Mouse (Mus musculus): Measurements from ENCODE around the gene Chga. TPM values are rescaled to one million over a fixed set of nuclear protein-coding genes. Genes with fewer than 3 reads are reported as not detected.
A peak's percentile ranks its signal among the peaks of the same experiment; 100 is the strongest.

Chga gene
- total RNA-seq (2015; ENCODE audit: low replicate concordance), result not detected in 2 replicates
- not detected in 2 replicates for total RNA-seq (2017; ENCODE audit: low replicate concordance)

DNA sequence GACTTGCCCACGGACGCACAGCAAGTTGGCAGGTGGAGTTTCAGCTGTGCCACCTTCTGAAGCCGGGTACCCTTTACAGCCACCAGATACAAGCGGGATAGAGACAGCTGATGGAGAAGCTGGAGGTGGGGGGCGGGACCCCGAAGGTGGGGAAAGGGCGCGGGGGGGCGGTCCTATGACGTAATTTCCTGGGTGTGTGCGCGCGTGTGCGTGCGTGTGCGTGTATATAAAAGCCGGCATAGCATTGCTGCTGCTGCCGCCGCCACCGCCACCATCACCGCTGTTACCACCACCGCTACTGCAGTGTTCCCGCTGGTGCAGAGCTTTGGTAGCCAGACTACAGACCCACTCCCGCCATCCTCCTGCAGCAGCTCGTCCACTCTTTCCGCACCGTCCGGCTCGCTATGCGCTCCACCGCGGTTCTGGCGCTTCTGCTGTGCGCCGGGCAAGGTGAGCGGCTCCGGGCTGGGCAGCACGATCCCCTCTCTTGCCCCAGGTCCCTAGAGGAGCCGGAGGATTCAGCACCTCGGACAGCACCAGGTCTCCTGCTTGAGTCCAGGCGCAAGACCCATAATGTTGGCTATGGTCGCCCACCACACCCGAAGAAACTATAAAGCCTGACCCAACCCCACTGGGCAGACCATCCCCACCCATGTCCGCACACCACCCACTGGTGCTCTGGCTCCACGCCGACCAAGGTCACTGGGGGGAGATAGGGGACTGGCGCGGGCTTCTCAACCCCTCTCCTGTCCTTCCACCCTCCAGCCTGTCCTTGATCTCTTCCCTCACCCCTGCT, at the start of gene Chga:
Gene Chga (plus strand): TSS at position 249 of the 796 bp plus-strand sequence.
- ATAC-seq (replicated peaks; ENCODE audit: low FRiP score, poor library complexity, severe bottlenecking), result no peak

GRCm38 (mm10) chr12:102505131-102505713, 49.5 kb upstream of the Chga start:
- 0 out of 2 replicates have a peak, but pooled peaks have one; percentile 23 for ATAC-seq (replicated peaks; ENCODE audit: low FRiP score, poor library complexity, severe bottlenecking)

GRCm38 (mm10) chr12:102505949-102506348, 48.8 kb upstream of the Chga start:
- ATAC-seq (replicated peaks; ENCODE audit: low FRiP score, poor library complexity, severe bottlenecking), result 0 out of 2 replicates have a peak, but pooled peaks have one; percentile 54

GRCm38 (mm10) chr12:102511363-102511762, 43.4 kb upstream of the Chga start:
- ATAC-seq (replicated peaks; ENCODE audit: low FRiP score, poor library complexity, severe bottlenecking), result no peak

- ATAC-seq (replicated peaks; ENCODE audit: low FRiP score, poor library complexity, severe bottlenecking), result no peak
Measured at GRCm38 (mm10) chr12:102514151-102514550, 40.6 kb upstream of the Chga start.

- ATAC-seq (replicated peaks; ENCODE audit: low FRiP score, poor library complexity, severe bottlenecking), result no peak
Measured at GRCm38 (mm10) chr12:102514751-102515150, 40.0 kb upstream of the Chga start.

DNA sequence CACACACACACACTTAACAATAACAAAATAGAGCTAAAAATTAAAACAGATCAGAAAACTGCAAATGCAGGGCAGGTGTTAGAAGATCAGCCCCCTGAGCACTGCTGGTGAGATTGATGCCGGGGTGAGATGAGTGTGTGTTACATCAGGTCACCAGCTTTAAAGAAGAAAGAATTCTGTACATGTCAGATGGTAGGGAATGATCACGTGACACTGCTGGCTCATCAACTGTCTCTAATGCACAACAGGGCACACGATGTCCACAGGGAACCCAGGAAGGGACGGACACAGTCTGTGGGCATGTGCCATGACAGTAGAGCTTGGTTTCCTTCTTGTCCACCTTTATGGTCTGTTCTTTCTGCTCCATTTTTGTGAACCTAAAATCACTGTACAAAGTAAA, 38.6 kb upstream of the Chga start:
- no peak for ATAC-seq (replicated peaks; ENCODE audit: low FRiP score, poor library complexity, severe bottlenecking)

DNA sequence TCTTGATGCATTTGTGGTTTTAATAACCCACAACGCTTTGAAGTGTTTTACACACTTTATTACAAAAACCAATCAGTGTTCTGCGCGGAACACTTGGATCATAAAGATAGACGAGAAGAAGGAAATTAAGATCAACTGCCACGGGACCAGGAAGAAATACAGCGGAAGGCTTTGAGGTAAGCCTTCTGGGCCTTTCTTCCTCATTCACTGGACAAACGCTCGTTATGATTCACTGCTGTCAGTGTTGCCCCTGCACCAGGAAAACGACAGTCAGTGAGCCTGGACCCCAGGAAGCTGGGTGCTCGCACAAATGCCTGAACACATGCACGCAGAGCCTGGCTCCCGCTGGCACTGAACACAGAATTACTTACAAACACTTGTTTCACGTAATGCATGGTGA, 37.1 kb upstream of the Chga start:
- no peak for ATAC-seq (replicated peaks; ENCODE audit: low FRiP score, poor library complexity, severe bottlenecking)

DNA sequence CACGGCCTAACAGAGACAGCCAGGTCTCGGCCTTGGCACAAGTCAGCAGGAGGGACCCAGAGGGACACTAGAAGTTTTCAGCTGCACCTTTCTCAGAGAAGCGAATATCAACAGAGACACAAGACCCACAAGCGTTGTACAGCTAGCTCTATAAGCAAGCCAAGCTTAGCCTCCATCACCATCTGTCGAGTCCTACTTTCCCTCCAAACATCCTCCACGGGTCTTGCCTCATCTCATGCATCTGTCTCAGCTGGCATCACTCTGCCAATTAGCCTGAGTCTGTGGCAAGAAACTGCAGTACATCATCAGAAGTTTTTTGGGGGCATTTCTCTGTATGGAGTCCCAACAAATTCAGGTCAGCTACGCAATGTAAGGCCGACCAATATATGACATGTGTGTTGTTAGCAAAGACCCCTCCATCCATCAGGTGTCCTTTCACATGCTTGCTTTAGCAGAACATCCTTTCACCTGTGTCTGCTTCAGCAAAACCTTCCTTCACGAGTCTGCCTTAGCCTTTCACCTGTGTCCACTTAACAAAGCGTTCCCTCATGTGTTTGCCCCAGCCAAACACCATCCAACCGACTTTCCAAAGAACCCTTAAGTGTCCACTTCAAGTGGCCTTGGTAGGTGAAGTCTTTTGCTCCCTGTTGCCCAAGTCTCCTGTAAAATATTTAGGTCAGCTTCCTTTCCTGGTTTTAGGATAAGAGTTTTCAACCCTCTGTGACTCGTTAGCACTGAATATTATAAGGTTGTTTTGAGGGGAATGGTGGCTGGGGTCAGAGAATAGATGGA, 34.6 kb upstream of the Chga start:
- no peak for ATAC-seq (replicated peaks; ENCODE audit: low FRiP score, poor library complexity, severe bottlenecking)

DNA sequence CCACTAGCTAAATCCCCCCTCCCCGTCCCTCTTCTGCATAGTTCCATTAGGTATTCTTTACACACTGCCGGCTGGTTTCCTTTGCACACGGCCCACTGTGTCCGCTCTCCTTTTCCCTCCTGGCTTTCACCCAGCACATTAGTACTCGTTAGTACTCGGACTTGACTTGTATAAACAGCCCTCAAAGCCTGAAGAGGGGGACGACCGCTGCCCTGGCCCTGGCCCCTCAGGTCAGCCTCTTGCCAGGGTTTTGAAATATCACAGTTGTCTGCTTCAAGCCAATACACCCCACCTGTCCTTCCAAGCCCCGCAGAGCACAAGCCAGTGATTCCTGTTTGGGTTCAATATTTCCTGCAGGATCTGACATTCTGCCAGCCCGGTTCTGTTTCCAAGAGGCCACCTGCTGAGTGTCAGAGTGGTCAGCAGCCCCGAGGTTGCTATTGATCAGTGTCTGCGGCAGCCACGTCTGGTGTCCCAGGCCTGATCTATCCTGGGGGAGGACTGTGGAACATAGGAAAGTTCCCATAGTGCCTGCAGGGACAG, 32.9 kb upstream of the Chga start:
- no peak for ATAC-seq (replicated peaks; ENCODE audit: low FRiP score, poor library complexity, severe bottlenecking)

DNA sequence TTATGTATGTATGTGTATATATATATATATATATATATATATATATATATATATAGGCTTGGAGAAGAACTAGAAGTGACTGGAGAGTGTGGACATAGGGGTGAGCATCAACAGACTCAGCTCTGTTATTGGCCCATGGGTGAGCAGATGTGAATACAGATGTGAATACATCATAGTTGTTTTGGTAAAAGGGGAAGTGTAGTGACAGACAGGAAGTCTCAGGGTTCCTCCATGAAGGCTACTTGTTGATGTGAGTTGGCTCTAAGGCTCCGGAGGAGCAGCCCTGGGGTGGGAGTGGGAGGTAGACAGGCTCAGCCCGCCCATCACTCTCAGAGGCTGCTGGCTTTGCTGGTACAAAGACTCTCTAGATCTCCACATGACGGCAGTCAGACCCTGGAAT, 30.6 kb upstream of the Chga start:
- no peak for ATAC-seq (replicated peaks; ENCODE audit: low FRiP score, poor library complexity, severe bottlenecking)

DNA sequence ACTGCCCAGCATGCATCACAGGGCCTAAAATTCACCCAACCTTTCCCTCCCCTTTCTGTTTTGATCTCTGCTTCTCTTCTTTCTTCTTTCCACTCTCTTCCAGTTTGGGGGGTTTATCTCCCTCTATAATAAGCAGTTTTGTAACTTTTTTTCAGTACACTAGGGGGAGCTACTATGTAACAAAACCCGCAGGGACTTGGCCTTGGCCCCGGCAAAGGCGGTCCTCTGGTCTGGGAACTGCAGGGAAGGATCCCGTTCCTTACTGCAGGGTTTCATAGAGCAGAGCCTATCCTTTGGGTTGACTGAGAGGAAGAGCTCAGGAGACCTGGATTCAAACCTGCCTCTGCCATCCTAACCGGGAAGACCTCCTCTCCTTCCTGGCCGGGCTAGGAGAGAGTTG, 30.0 kb upstream of the Chga start:
- ATAC-seq (replicated peaks; ENCODE audit: low FRiP score, poor library complexity, severe bottlenecking), result no peak

DNA sequence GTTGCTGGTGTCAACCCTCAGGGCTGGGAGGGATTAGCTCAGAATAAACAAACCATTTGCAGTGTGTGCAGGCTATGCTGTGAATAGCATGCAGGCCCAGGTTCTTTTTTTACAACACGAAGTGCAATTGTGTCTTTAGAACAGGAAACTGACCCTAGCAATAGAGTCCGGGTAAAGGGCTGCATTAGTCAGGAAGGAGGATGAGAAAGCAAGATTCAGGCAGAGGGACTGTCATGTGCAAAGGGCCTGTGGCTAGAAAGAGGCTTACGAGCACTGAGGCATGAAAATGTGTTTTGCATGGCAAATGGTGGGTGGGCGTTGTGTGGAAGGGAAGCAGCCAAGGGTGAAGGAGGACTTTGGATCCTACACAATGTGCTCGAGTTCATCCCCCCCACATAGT, 26.8 kb upstream of the Chga start:
- ATAC-seq (replicated peaks; ENCODE audit: low FRiP score, poor library complexity, severe bottlenecking), result no peak

DNA sequence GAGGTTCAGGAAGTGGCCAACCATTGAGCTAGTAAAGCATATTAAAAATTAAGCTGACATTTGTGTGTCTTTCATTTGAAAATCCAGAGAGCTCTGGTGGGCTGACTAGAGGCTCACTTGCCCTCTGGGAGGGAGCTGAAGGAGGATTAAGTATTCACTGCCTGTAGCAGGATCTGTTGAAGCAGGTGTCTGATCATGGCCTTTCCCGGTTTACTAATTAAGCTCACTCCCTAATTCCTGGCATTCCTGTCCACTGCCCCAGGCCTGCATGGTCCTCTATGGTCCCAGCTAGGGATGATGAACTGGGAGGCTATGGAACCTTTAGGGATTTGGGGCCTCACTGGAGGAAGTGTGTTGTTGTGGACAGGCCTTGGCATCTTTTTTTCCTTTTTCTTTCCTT, 19.0 kb upstream of the Chga start:
- ATAC-seq (replicated peaks; ENCODE audit: low FRiP score, poor library complexity, severe bottlenecking), result no peak

DNA sequence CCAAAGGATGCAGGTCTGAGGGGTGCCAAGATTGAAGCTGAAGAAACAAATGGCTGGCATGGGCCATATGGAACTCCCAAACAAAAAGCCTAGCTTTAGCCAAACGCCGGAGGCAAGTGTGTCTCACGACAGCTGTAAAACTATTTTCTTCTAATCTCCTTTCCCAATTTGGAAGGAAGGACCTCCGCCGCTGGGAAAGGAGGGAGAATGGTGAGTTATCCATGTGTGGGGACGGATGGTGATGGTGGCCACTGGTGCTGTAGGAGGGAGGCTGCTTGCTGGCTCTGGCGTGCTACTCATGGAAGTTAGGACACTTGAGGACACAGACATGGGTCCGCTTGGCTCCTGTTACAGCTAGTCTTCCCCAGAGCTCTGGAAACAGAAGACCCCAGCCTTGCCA, 14.5 kb upstream of the Chga start:
- ATAC-seq (replicated peaks; ENCODE audit: low FRiP score, poor library complexity, severe bottlenecking), result no peak

- ATAC-seq (replicated peaks; ENCODE audit: low FRiP score, poor library complexity, severe bottlenecking), result no peak
Measured at GRCm38 (mm10) chr12:102541168-102541567, 13.6 kb upstream of the Chga start.

- ATAC-seq (replicated peaks; ENCODE audit: low FRiP score, poor library complexity, severe bottlenecking), result no peak
Measured at GRCm38 (mm10) chr12:102545122-102545521, 9.6 kb upstream of the Chga start.

- no peak for ATAC-seq (replicated peaks; ENCODE audit: low FRiP score, poor library complexity, severe bottlenecking)
Measured at GRCm38 (mm10) chr12:102550529-102550928, 4.2 kb upstream of the Chga start.

DNA sequence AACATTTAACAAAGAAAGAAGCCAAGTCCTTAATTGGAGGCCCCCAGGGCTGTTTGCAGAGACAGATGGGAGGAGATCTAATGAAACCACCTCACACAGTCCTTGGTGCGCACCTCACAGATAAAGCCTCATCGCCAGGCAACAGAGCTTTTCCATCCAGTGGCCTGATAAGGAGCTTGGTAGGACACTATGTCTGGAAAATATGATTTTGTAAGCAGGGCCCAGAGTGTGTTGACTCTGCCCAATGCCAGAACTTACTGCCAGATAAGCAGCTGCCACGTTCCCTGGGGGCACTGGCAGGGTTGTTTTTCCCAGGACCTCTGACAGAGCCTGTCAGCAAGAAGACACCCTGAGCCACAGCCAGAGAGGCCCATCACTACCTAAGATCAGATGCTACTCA, 3.6 kb upstream of the Chga start:
- ATAC-seq (replicated peaks; ENCODE audit: low FRiP score, poor library complexity, severe bottlenecking), result no peak

DNA sequence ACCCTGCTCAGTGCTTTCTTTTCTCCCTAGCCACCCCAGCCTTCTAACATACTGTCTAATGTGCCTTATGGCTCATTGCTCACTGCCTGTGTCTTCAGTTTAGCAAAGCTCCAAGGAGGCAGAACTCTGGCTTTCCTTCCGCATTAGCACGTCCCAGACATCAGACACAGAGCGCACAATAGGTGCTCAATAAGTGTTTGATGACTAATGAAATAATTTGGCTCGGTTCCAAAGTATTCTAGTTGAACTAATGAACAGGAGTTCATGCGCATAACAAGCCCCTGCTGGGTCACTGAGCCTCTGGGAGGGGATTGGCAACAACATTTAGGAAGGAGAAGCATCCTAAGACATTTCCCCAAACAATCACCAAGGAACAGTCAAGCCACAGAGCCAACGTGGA, 2.8 kb upstream of the Chga start:
- ATAC-seq (replicated peaks; ENCODE audit: low FRiP score, poor library complexity, severe bottlenecking), result no peak

Data from erythroid progenitor cell, adult 5-6 weeks (primary cell).